Mouse (Mus musculus): Measurements from ENCODE around the gene Mllt1. TPM values are rescaled to one million over a fixed set of nuclear protein-coding genes. Genes with fewer than 3 reads are reported as not detected.
A peak's percentile ranks its signal among the peaks of the same experiment; 100 is the strongest.

Gene Mllt1
- polyA plus RNA-seq, 1 experiment from 2014 or later: 64.3 TPM

- Histone ChIP-seq H3K4me1 (ENCODE audit: control insufficient read depth, insufficient read depth, low read length) (no peaks in the 10 kb centered on the region), H3K4me3 (replicated peaks; ENCODE audit: low read depth, low read length) (no peak overlapping the region), H3K4me2 (ENCODE audit: low read length) (no peak overlapping the region), H3K9ac (replicated peaks; ENCODE audit: low read length) (no peak overlapping the region), H3K9me3 (ENCODE audit: control insufficient read depth, low read length) (0 out of 2 replicates have a peak, but pooled peaks cover 4% of the 10 kb centered on the region), H3K27ac (replicated peaks; ENCODE audit: low read depth, low read length) (no peak overlapping the region), H3K27me3 (ENCODE audit: control insufficient read depth, insufficient read depth, low read length) (no peaks in the 10 kb centered on the region), H3K36me3 (ENCODE audit: control insufficient read depth, insufficient read depth, low read length) (no peaks in the 10 kb centered on the region)
- WGBS: 40% methylated on average over 9 of the region's 9 CpGs
- DNase-seq: no peak
- ATAC-seq (ENCODE audit: low FRiP score, low TSS enrichment): no peak
Observed at GRCm38 (mm10) chr17:56869481-56869977, 65.7 kb downstream of the Mllt1 start.

- ATAC-seq (ENCODE audit: low FRiP score, low TSS enrichment) (no peak), DNase-seq (no peak)
- Histone ChIP-seq H3K9ac (replicated peaks; ENCODE audit: low read length) (no peak overlapping the region), H3K4me3 (replicated peaks; ENCODE audit: low read depth, low read length) (no peak overlapping the region), H3K27me3 (ENCODE audit: control insufficient read depth, insufficient read depth, low read length) (no peaks in the 10 kb centered on the region), H3K4me1 (ENCODE audit: control insufficient read depth, insufficient read depth, low read length) (no peaks in the 10 kb centered on the region), H3K9me3 (ENCODE audit: control insufficient read depth, low read length) (0 out of 2 replicates have a peak, but pooled peaks cover 4% of the 10 kb centered on the region), H3K36me3 (ENCODE audit: control insufficient read depth, insufficient read depth, low read length) (no peaks in the 10 kb centered on the region), H3K27ac (replicated peaks; ENCODE audit: low read depth, low read length) (no peak overlapping the region), H3K4me2 (ENCODE audit: low read length) (no peak overlapping the region)
- 86% methylated on average over 7 of the region's 7 CpGs for WGBS
Observed at GRCm38 (mm10) chr17:56866071-56866470, 69.1 kb downstream of the Mllt1 start.

- no peak for DNase-seq
- ATAC-seq (ENCODE audit: low FRiP score, low TSS enrichment): no peak
- Histone ChIP-seq H3K36me3 (ENCODE audit: control insufficient read depth, insufficient read depth, low read length) (no peaks in the 10 kb centered on the region), H3K27me3 (ENCODE audit: control insufficient read depth, insufficient read depth, low read length) (no peaks in the 10 kb centered on the region), H3K9me3 (ENCODE audit: control insufficient read depth, low read length) (no peaks in the 10 kb centered on the region), H3K4me2 (ENCODE audit: low read length) (no peak overlapping the region), H3K27ac (replicated peaks; ENCODE audit: low read depth, low read length) (no peak overlapping the region), H3K4me3 (replicated peaks; ENCODE audit: low read depth, low read length) (no peak overlapping the region), H3K9ac (replicated peaks; ENCODE audit: low read length) (no peak overlapping the region), H3K4me1 (ENCODE audit: control insufficient read depth, insufficient read depth, low read length) (no peaks in the 10 kb centered on the region)
- 64% methylated on average over 3 of the region's 3 CpGs for WGBS
Observed at GRCm38 (mm10) chr17:56861197-56861596, 74.0 kb downstream of the Mllt1 start.

GRCm38 (mm10) chr17:56858922-56859321 lies 76.3 kb downstream of the Mllt1 start:
- 48% methylated on average over 7 of the region's 7 CpGs for WGBS
- DNase-seq (no peak), ATAC-seq (ENCODE audit: low FRiP score, low TSS enrichment) (no peak)

GRCm38 (mm10) chr17:56858216-56858615 lies 77.0 kb downstream of the Mllt1 start:
- Histone ChIP-seq H3K27me3 (ENCODE audit: control insufficient read depth, insufficient read depth, low read length) (no peaks in the 10 kb centered on the region), H3K9me3 (ENCODE audit: control insufficient read depth, low read length) (no peaks in the 10 kb centered on the region), H3K27ac (replicated peaks; ENCODE audit: low read depth, low read length) (no peak overlapping the region), H3K9ac (replicated peaks; ENCODE audit: low read length) (no peak overlapping the region), H3K36me3 (ENCODE audit: control insufficient read depth, insufficient read depth, low read length) (no peaks in the 10 kb centered on the region), H3K4me1 (ENCODE audit: control insufficient read depth, insufficient read depth, low read length) (no peaks in the 10 kb centered on the region), H3K4me2 (ENCODE audit: low read length) (no peak overlapping the region), H3K4me3 (replicated peaks; ENCODE audit: low read depth, low read length) (no peak overlapping the region)
- WGBS: 56% methylated on average over 4 of the region's 4 CpGs
- peak; percentile 77 for DNase-seq
- peak; percentile 17; the same call in 1 of the 2 replicates for ATAC-seq (ENCODE audit: low FRiP score, low TSS enrichment)

More at GRCm38 (mm10) chr17:56858922-56859321, 76.3 kb downstream of the Mllt1 start:
- H3K36me3 ChIP-seq (ENCODE audit: control insufficient read depth, insufficient read depth, low read length): no peaks in the 10 kb centered on the region
- H3K9me3 ChIP-seq (ENCODE audit: control insufficient read depth, low read length): no peaks in the 10 kb centered on the region
- no peak overlapping the region for H3K4me2 ChIP-seq (ENCODE audit: low read length)
- H3K27ac ChIP-seq (replicated peaks; ENCODE audit: low read depth, low read length): no peak overlapping the region
- no peak overlapping the region for H3K4me3 ChIP-seq (replicated peaks; ENCODE audit: low read depth, low read length)
- no peak overlapping the region for H3K9ac ChIP-seq (replicated peaks; ENCODE audit: low read length)
- H3K27me3 ChIP-seq (ENCODE audit: control insufficient read depth, insufficient read depth, low read length): no peaks in the 10 kb centered on the region
- H3K4me1 ChIP-seq (ENCODE audit: control insufficient read depth, insufficient read depth, low read length): no peaks in the 10 kb centered on the region

GRCm38 (mm10) chr17:56855421-56855820 lies 79.8 kb downstream of the Mllt1 start:
- Histone ChIP-seq H3K4me1 (ENCODE audit: control insufficient read depth, insufficient read depth, low read length) (no peaks in the 10 kb centered on the region), H3K9ac (replicated peaks; ENCODE audit: low read length) (no peak overlapping the region), H3K4me2 (ENCODE audit: low read length) (no peak overlapping the region), H3K27me3 (ENCODE audit: control insufficient read depth, insufficient read depth, low read length) (no peaks in the 10 kb centered on the region), H3K27ac (replicated peaks; ENCODE audit: low read depth, low read length) (no peak overlapping the region), H3K36me3 (ENCODE audit: control insufficient read depth, insufficient read depth, low read length) (no peaks in the 10 kb centered on the region), H3K4me3 (replicated peaks; ENCODE audit: low read depth, low read length) (no peak overlapping the region), H3K9me3 (ENCODE audit: control insufficient read depth, low read length) (no peaks in the 10 kb centered on the region)
- ATAC-seq (ENCODE audit: low FRiP score, low TSS enrichment) (no peak), DNase-seq (no peak)
- WGBS: 82% methylated on average over 3 of the region's 3 CpGs

GRCm38 (mm10) chr17:56851167-56851566 lies 84.0 kb downstream of the Mllt1 start:
- H3K9ac ChIP-seq (replicated peaks; ENCODE audit: low read length): no peak overlapping the region
- H3K27me3 ChIP-seq (ENCODE audit: control insufficient read depth, insufficient read depth, low read length): no peaks in the 10 kb centered on the region
- DNase-seq (no peak), ATAC-seq (ENCODE audit: low FRiP score, low TSS enrichment) (no peak)
- H3K4me2 ChIP-seq (ENCODE audit: low read length): no peak overlapping the region
- H3K36me3 ChIP-seq (ENCODE audit: control insufficient read depth, insufficient read depth, low read length): no peaks in the 10 kb centered on the region
- no peaks in the 10 kb centered on the region for H3K4me1 ChIP-seq (ENCODE audit: control insufficient read depth, insufficient read depth, low read length)
- WGBS: 80% methylated on average over 3 of the region's 3 CpGs
- H3K27ac ChIP-seq (replicated peaks; ENCODE audit: low read depth, low read length): no peak overlapping the region
- H3K9me3 ChIP-seq (ENCODE audit: control insufficient read depth, low read length): no peaks in the 10 kb centered on the region
- no peak overlapping the region for H3K4me3 ChIP-seq (replicated peaks; ENCODE audit: low read depth, low read length)

- H3K27me3 ChIP-seq (ENCODE audit: control insufficient read depth, insufficient read depth, low read length): no peaks in the 10 kb centered on the region
- no peaks in the 10 kb centered on the region for H3K36me3 ChIP-seq (ENCODE audit: control insufficient read depth, insufficient read depth, low read length)
- H3K4me3 ChIP-seq (replicated peaks; ENCODE audit: low read depth, low read length): no peak overlapping the region
- no peaks in the 10 kb centered on the region for H3K4me1 ChIP-seq (ENCODE audit: control insufficient read depth, insufficient read depth, low read length)
- WGBS: 86% methylated on average over 13 of the region's 13 CpGs
- H3K27ac ChIP-seq (replicated peaks; ENCODE audit: low read depth, low read length): no peak overlapping the region
- DNase-seq: no peak
- H3K9ac ChIP-seq (replicated peaks; ENCODE audit: low read length): no peak overlapping the region
- H3K9me3 ChIP-seq (ENCODE audit: control insufficient read depth, low read length): no peaks in the 10 kb centered on the region
- no peak for ATAC-seq (ENCODE audit: low FRiP score, low TSS enrichment)
- no peak overlapping the region for H3K4me2 ChIP-seq (ENCODE audit: low read length)
Observed at GRCm38 (mm10) chr17:56849710-56850109, 85.5 kb downstream of the Mllt1 start.

GRCm38 (mm10) chr17:56848785-56849184 lies 86.4 kb downstream of the Mllt1 start:
- no peaks in the 10 kb centered on the region for H3K36me3 ChIP-seq (ENCODE audit: control insufficient read depth, insufficient read depth, low read length)
- WGBS: 88% methylated on average over 5 of the region's 5 CpGs
- ATAC-seq (ENCODE audit: low FRiP score, low TSS enrichment): no peak
- H3K27ac ChIP-seq (replicated peaks; ENCODE audit: low read depth, low read length): no peak overlapping the region
- no peak overlapping the region for H3K4me3 ChIP-seq (replicated peaks; ENCODE audit: low read depth, low read length)
- no peak overlapping the region for H3K4me2 ChIP-seq (ENCODE audit: low read length)
- H3K27me3 ChIP-seq (ENCODE audit: control insufficient read depth, insufficient read depth, low read length): no peaks in the 10 kb centered on the region
- no peak for DNase-seq
- no peaks in the 10 kb centered on the region for H3K4me1 ChIP-seq (ENCODE audit: control insufficient read depth, insufficient read depth, low read length)
- no peak overlapping the region for H3K9ac ChIP-seq (replicated peaks; ENCODE audit: low read length)
- no peaks in the 10 kb centered on the region for H3K9me3 ChIP-seq (ENCODE audit: control insufficient read depth, low read length)

All from midbrain, embryonic 14.5 days (tissue).